Mouse (Mus musculus): ENCODE results near the gene Pheta2. TPM values are rescaled to one million over a fixed set of nuclear protein-coding genes. Genes with fewer than 3 reads are reported as not detected.

Gene Pheta2
- 0.02 TPM for polyA plus RNA-seq (2012; fragmentation: generic; extraction: Trizol)
- long read RNA-seq, experiment 1, result 0 reads
- long read RNA-seq, experiment 2, result 0 reads

- Histone ChIP-seq H3K79me3 (ENCODE audit: low read depth) (no peaks in the 10 kb centered on the region), H3K79me2 (ENCODE audit: control insufficient read depth, insufficient read depth) (peaks cover 10% of the 10 kb centered on the region), H3K27me3 (ENCODE audit: control insufficient read depth, insufficient read depth, insufficient read length) (no peaks in the 10 kb centered on the region)
These were observed at the start of gene Pheta2, which contains the start of the genes Naga and Smdt1 for GRCm38 (mm10) chr15:82338593-82339112. Pheta2 (plus strand) TSS chr15:82338942. Naga (minus strand) TSS chr15:82338925. Smdt1 (plus strand) TSS chr15:82338959.

GRCm38 (mm10) chr15:82290252-82290651 is 48.5 kb upstream of the Pheta2 start:
- Histone ChIP-seq H3ac (ENCODE audit: control insufficient read depth, insufficient read length, low read depth) (no peak overlapping the region), H3K79me2 (ENCODE audit: control insufficient read depth, insufficient read depth) (no peaks in the 10 kb centered on the region), H3K36me3 (ENCODE audit: control insufficient read depth, insufficient read depth) (no peaks in the 10 kb centered on the region), H3K79me3 (ENCODE audit: low read depth) (no peaks in the 10 kb centered on the region), H3K27me3 (ENCODE audit: control insufficient read depth, insufficient read depth, insufficient read length) (peaks cover 53% of the 10 kb centered on the region), H3K4me3 (ENCODE audit: insufficient read depth, poor library complexity, severe bottlenecking) (no peak overlapping the region)
- no peak for TF ChIP-seq MYOD1 (IDR thresholded peaks at IDR 0.05; ENCODE audit: control insufficient read depth, insufficient read length, low read depth)
- no peak for TF ChIP-seq CEBPB (IDR thresholded peaks at IDR 0.05; ENCODE audit: low read depth)
- TF ChIP-seq MAX (IDR thresholded peaks at IDR 0.05), result no peak
- no peak for TF ChIP-seq CTCF (IDR thresholded peaks at IDR 0.05; ENCODE audit: control insufficient read depth, insufficient read depth, insufficient read length)
- TF ChIP-seq MYOG (IDR thresholded peaks at IDR 0.05; ENCODE audit: control insufficient read depth, extremely low read depth, insufficient read length), result no peak
- no peak for TF ChIP-seq USF1 (IDR thresholded peaks at IDR 0.05; ENCODE audit: low read depth)
- TF ChIP-seq FOSL1 (IDR thresholded peaks at IDR 0.05; ENCODE audit: insufficient read depth, low read length, poor library complexity, severe bottlenecking), result no peak

More at GRCm38 (mm10) chr15:82338593-82339112, at the start of gene Pheta2, which contains the start of the genes Naga and Smdt1:
- peak within 1 kb of the TSS; percentile 50 for H3ac ChIP-seq (ENCODE audit: control insufficient read depth, insufficient read length, low read depth)
- TF ChIP-seq MYOD1 (IDR thresholded peaks at IDR 0.05; ENCODE audit: control insufficient read depth, insufficient read length, low read depth) (no peak), FOSL1 (IDR thresholded peaks at IDR 0.05; ENCODE audit: insufficient read depth, low read length, poor library complexity, severe bottlenecking) (no peak), MAX (IDR thresholded peaks at IDR 0.05) (no peak), USF1 (IDR thresholded peaks at IDR 0.05; ENCODE audit: low read depth) (no peak), CEBPB (IDR thresholded peaks at IDR 0.05; ENCODE audit: low read depth) (no peak), MYOG (IDR thresholded peaks at IDR 0.05; ENCODE audit: control insufficient read depth, extremely low read depth, insufficient read length) (no peak), CTCF (IDR thresholded peaks at IDR 0.05; ENCODE audit: control insufficient read depth, insufficient read depth, insufficient read length) (no peak)
- H3K36me3 ChIP-seq (ENCODE audit: control insufficient read depth, insufficient read depth), result peaks cover 15% of the 10 kb centered on the region
- H3K4me3 ChIP-seq (ENCODE audit: insufficient read depth, poor library complexity, severe bottlenecking), result peak within 1 kb of the TSS; percentile 66

GRCm38 (mm10) chr15:82292851-82293250 is 45.9 kb upstream of the Pheta2 start:
- Histone ChIP-seq H3K79me3 (ENCODE audit: low read depth) (no peaks in the 10 kb centered on the region), H3K4me3 (ENCODE audit: insufficient read depth, poor library complexity, severe bottlenecking) (no peak overlapping the region), H3ac (ENCODE audit: control insufficient read depth, insufficient read length, low read depth) (no peak overlapping the region), H3K27me3 (ENCODE audit: control insufficient read depth, insufficient read depth, insufficient read length) (peaks cover 49% of the 10 kb centered on the region), H3K36me3 (ENCODE audit: control insufficient read depth, insufficient read depth) (no peaks in the 10 kb centered on the region), H3K79me2 (ENCODE audit: control insufficient read depth, insufficient read depth) (no peaks in the 10 kb centered on the region)
- TF ChIP-seq MYOD1 (IDR thresholded peaks at IDR 0.05; ENCODE audit: control insufficient read depth, insufficient read length, low read depth), result no peak
- TF ChIP-seq MYOG (IDR thresholded peaks at IDR 0.05; ENCODE audit: control insufficient read depth, extremely low read depth, insufficient read length), result no peak
- no peak for TF ChIP-seq USF1 (IDR thresholded peaks at IDR 0.05; ENCODE audit: low read depth)
- TF ChIP-seq CTCF (IDR thresholded peaks at IDR 0.05; ENCODE audit: control insufficient read depth, insufficient read depth, insufficient read length), result no peak
- no peak for TF ChIP-seq FOSL1 (IDR thresholded peaks at IDR 0.05; ENCODE audit: insufficient read depth, low read length, poor library complexity, severe bottlenecking)
- no peak for TF ChIP-seq MAX (IDR thresholded peaks at IDR 0.05)
- no peak for TF ChIP-seq CEBPB (IDR thresholded peaks at IDR 0.05; ENCODE audit: low read depth)

GRCm38 (mm10) chr15:82293271-82293711 is 45.5 kb upstream of the Pheta2 start:
- Histone ChIP-seq H3K4me3 (ENCODE audit: insufficient read depth, poor library complexity, severe bottlenecking) (no peak overlapping the region), H3ac (ENCODE audit: control insufficient read depth, insufficient read length, low read depth) (no peak overlapping the region), H3K79me3 (ENCODE audit: low read depth) (no peaks in the 10 kb centered on the region), H3K36me3 (ENCODE audit: control insufficient read depth, insufficient read depth) (no peaks in the 10 kb centered on the region), H3K79me2 (ENCODE audit: control insufficient read depth, insufficient read depth) (no peaks in the 10 kb centered on the region), H3K27me3 (ENCODE audit: control insufficient read depth, insufficient read depth, insufficient read length) (peaks cover 49% of the 10 kb centered on the region)
- TF ChIP-seq FOSL1 (IDR thresholded peaks at IDR 0.05; ENCODE audit: insufficient read depth, low read length, poor library complexity, severe bottlenecking) (no peak), MYOD1 (IDR thresholded peaks at IDR 0.05; ENCODE audit: control insufficient read depth, insufficient read length, low read depth) (no peak), MYOG (IDR thresholded peaks at IDR 0.05; ENCODE audit: control insufficient read depth, extremely low read depth, insufficient read length) (no peak), CTCF (IDR thresholded peaks at IDR 0.05; ENCODE audit: control insufficient read depth, insufficient read depth, insufficient read length) (no peak), USF1 (IDR thresholded peaks at IDR 0.05; ENCODE audit: low read depth) (no peak), MAX (IDR thresholded peaks at IDR 0.05) (no peak), CEBPB (IDR thresholded peaks at IDR 0.05; ENCODE audit: low read depth) (no peak)

GRCm38 (mm10) chr15:82294059-82294458 is 44.7 kb upstream of the Pheta2 start:
- Histone ChIP-seq H3ac (ENCODE audit: control insufficient read depth, insufficient read length, low read depth) (no peak overlapping the region), H3K79me2 (ENCODE audit: control insufficient read depth, insufficient read depth) (no peaks in the 10 kb centered on the region), H3K4me3 (ENCODE audit: insufficient read depth, poor library complexity, severe bottlenecking) (no peak overlapping the region), H3K79me3 (ENCODE audit: low read depth) (no peaks in the 10 kb centered on the region), H3K36me3 (ENCODE audit: control insufficient read depth, insufficient read depth) (no peaks in the 10 kb centered on the region), H3K27me3 (ENCODE audit: control insufficient read depth, insufficient read depth, insufficient read length) (peaks cover 55% of the 10 kb centered on the region)
- TF ChIP-seq MYOG (IDR thresholded peaks at IDR 0.05; ENCODE audit: control insufficient read depth, extremely low read depth, insufficient read length) (no peak), FOSL1 (IDR thresholded peaks at IDR 0.05; ENCODE audit: insufficient read depth, low read length, poor library complexity, severe bottlenecking) (no peak), CTCF (IDR thresholded peaks at IDR 0.05; ENCODE audit: control insufficient read depth, insufficient read depth, insufficient read length) (no peak), CEBPB (IDR thresholded peaks at IDR 0.05; ENCODE audit: low read depth) (no peak), USF1 (IDR thresholded peaks at IDR 0.05; ENCODE audit: low read depth) (no peak), MYOD1 (IDR thresholded peaks at IDR 0.05; ENCODE audit: control insufficient read depth, insufficient read length, low read depth) (no peak), MAX (IDR thresholded peaks at IDR 0.05) (no peak)
